Mouse (Mus musculus): ENCODE measurements around the gene Trpm6. TPM values are rescaled to one million over a fixed set of nuclear protein-coding genes. Genes with fewer than 3 reads are reported as not detected.
"Not testable (repeated sequence)": the region's sequence is repeated elsewhere in the genome, so short reads cannot be mapped to it uniquely, and the experiment has no call there.

Trpm6 gene
- total and polyA plus RNA-seq, 3 experiments = 0.01 TPM; not detected in 2

DNA sequence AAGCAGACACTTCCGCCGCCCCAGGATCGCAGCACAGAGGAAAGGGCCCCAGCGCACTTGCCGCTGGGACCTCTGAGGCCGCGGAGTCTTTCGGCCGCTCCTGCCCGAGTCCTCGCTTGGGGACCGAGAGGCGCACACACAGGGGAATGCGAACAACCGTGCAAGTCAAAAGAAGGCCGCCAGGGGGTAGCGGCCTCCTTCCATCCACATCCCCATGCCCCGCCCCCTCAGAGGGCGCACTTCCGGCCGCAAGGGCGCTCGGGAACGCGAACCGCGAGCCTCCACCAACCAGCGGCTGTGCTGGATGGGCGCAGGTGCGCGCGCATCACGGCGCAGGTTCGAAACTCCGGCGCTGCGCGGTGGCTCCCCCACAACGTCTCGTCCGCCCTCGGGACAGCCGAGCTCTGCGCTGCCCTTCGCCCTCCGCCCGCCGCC lies 36.9 kb upstream of the Trpm6 start, which contains the start of gene D030056L22Rik (continued):
- TF ChIP-seq ETS1 (IDR thresholded peaks at IDR 0.05; ENCODE audit: low read depth, low read length) (no peak), MAZ (IDR thresholded peaks at IDR 0.05; ENCODE audit: low read depth, low read length) (peak; percentile 74)

DNA sequence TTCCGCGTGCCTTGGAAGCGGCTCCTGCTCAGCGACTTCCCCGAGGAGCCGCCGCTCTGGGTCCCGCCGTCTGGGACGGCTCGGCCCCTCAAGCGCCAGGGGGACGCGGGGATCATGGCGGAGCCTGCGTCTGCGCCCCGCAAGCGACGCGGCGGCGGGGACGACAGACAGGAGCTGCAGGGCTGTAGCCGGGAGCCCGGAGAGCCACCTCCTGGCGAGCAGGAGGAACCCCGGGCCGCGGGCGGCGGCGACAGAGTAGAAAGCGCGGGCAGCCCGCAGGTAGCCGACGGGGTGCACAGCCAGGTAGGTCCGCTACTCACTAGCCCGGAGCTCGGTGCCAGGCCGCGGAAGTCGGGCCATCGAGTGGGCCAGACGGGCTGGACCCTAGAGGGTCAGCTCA lies 36.4 kb upstream of the Trpm6 start:
- H3K27me3 ChIP-seq (ENCODE audit: control insufficient read depth in 1 of 2, insufficient read depth in 2 of 2, low read length in 2 of 2); H3K9me3 ChIP-seq (replicated peaks; ENCODE audit: insufficient read depth, low read length); H3K4me1 ChIP-seq (ENCODE audit: control insufficient read depth in 1 of 2, insufficient read depth in 2 of 2, low read length in 2 of 2): not testable (repeated sequence)
- peak overlapping the region; percentile 52 for H3K27ac ChIP-seq (ENCODE audit: control insufficient read depth, low read depth, low read length)
- H3K79me2 ChIP-seq (ENCODE audit: control insufficient read depth, insufficient read depth, low read length, poor library complexity) = peaks cover 39% of the 10 kb centered on the region
- peak; percentile 47 for DNase-seq (ENCODE audit: low read depth, low spot score)
- 0 out of 4 replicates have a peak, but pooled peaks of 1 of the 2 experiments have one; percentile 59 for TF ChIP-seq POLR2A (IDR thresholded peaks at IDR 0.05; ENCODE audit: control insufficient read depth in 1 of 2, insufficient read depth in 1 of 2, low read depth in 1 of 2, low read length in 2 of 2, poor library complexity in 1 of 2)
- H3K4me3 ChIP-seq (ENCODE audit: control insufficient read depth in 1 of 2, insufficient read depth in 1 of 2, low read depth in 2 of 2, low read length in 2 of 2) = peak overlapping the region; percentile 98 to 100
- H3K9ac ChIP-seq (ENCODE audit: control insufficient read depth, low read depth, low read length, poor library complexity, severe bottlenecking) = peak overlapping the region; percentile 98
- peaks cover 5 to 16% of the 10 kb centered on the region in 2 experiments for H3K36me3 ChIP-seq (ENCODE audit: control insufficient read depth in 1 of 2, insufficient read depth in 2 of 2, low read length in 2 of 2)

DNA sequence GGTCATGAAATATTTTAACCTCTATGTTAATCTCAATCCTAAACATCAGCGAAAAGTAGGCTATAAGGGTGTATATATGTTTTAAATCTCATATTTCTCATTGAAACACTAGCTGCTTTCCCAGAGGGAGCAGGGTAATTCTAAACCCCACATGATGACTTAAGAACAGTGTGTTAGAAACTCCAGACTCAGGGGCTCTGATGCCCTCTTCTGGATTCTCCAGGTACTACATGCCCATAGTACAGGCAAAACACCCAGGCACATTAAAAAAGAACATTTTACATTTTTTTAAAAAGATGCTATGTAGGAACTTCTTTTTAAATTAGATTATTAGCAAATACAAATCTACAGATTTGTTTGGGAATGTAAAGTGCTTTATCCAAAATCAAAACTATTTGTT lies 33.4 kb upstream of the Trpm6 start:
- H3K79me2 ChIP-seq (ENCODE audit: control insufficient read depth, insufficient read depth, low read length, poor library complexity) = peaks cover 39% of the 10 kb centered on the region
- DNase-seq (ENCODE audit: low read depth, low spot score) = peak; percentile 88
- H3K4me3 ChIP-seq (ENCODE audit: control insufficient read depth in 1 of 2, insufficient read depth in 1 of 2, low read depth in 2 of 2, low read length in 2 of 2) = no peak overlapping the region
- H3K27me3 ChIP-seq (ENCODE audit: control insufficient read depth in 1 of 2, insufficient read depth in 2 of 2, low read length in 2 of 2) = no peaks in the 10 kb centered on the region
- H3K36me3 ChIP-seq (ENCODE audit: control insufficient read depth in 1 of 2, insufficient read depth in 2 of 2, low read length in 2 of 2) = peaks cover 12 to 16% of the 10 kb centered on the region in 2 experiments
- H3K27ac ChIP-seq (ENCODE audit: control insufficient read depth, low read depth, low read length) = no peak overlapping the region
- no peaks in the 10 kb centered on the region for H3K9me3 ChIP-seq (replicated peaks; ENCODE audit: insufficient read depth, low read length)
- no peak overlapping the region for H3K9ac ChIP-seq (ENCODE audit: control insufficient read depth, low read depth, low read length, poor library complexity, severe bottlenecking)
- peaks cover 0 to 6% of the 10 kb centered on the region in 2 experiments; a peak in 1 of 4 replicates for H3K4me1 ChIP-seq (ENCODE audit: control insufficient read depth in 1 of 2, insufficient read depth in 2 of 2, low read length in 2 of 2)
- no peak for TF ChIP-seq TCF12 (IDR thresholded peaks at IDR 0.05; ENCODE audit: low read depth, low read length)
- no peak for TF ChIP-seq TBP (IDR thresholded peaks at IDR 0.05; ENCODE audit: low read depth, low read length)
- no peak for TF ChIP-seq ZKSCAN1 (IDR thresholded peaks at IDR 0.05; ENCODE audit: low read depth, low read length)
- TF ChIP-seq ZC3H11A (IDR thresholded peaks at IDR 0.05; ENCODE audit: low read depth, low read length) = peak; percentile 22; the same call in 1 of the 2 replicates
- no peak for TF ChIP-seq MAZ (IDR thresholded peaks at IDR 0.05; ENCODE audit: low read depth, low read length)
- no peak for TF ChIP-seq KAT2A (conservative IDR thresholded peaks at IDR 0.05; ENCODE audit: low read depth, low read length)
- TF ChIP-seq CHD1 (IDR thresholded peaks at IDR 0.05; ENCODE audit: low read depth, low read length) = no peak
- TF ChIP-seq EP300 (IDR thresholded peaks at IDR 0.05; ENCODE audit: low read depth in 1 of 2, low read length in 2 of 2) = no peak
- no peak for TF ChIP-seq ETS1 (IDR thresholded peaks at IDR 0.05; ENCODE audit: low read depth, low read length)
- 0 out of 2 replicates have a peak, but pooled peaks have one; percentile 21 for TF ChIP-seq MYC (IDR thresholded peaks at IDR 0.05; ENCODE audit: low read depth, low read length)
- TF ChIP-seq POLR2A (IDR thresholded peaks at IDR 0.05; ENCODE audit: control insufficient read depth in 1 of 2, insufficient read depth in 1 of 2, low read depth in 1 of 2, low read length in 2 of 2, poor library complexity in 1 of 2) = no peak
- peak; percentile 42; the same call in 1 of the 2 replicates for TF ChIP-seq SIN3A (IDR thresholded peaks at IDR 0.05; ENCODE audit: low read length)
- TF ChIP-seq RCOR1 (IDR thresholded peaks at IDR 0.05; ENCODE audit: low read depth, low read length) = no peak
- no peak for TF ChIP-seq POLR2AphosphoS2 (IDR thresholded peaks at IDR 0.05; ENCODE audit: low read length)
- TF ChIP-seq POLR2AphosphoS5 (IDR thresholded peaks at IDR 0.05; ENCODE audit: borderline replicate concordance, low read depth, low read length) = no peak
- TF ChIP-seq JUND (IDR thresholded peaks at IDR 0.05; ENCODE audit: low read depth, low read length) = no peak
- no peak for TF ChIP-seq MAFK (IDR thresholded peaks at IDR 0.05; ENCODE audit: borderline replicate concordance, low read depth, low read length)
- TF ChIP-seq NRF1 (IDR thresholded peaks at IDR 0.05; ENCODE audit: insufficient read depth, low read depth, low read length, poor library complexity, severe bottlenecking) = no peak
- no peak for TF ChIP-seq GABPA (IDR thresholded peaks at IDR 0.05; ENCODE audit: low read depth, low read length)
- no peak for TF ChIP-seq TAL1 (IDR thresholded peaks at IDR 0.05; ENCODE audit: low read length)
- TF ChIP-seq MYB (IDR thresholded peaks at IDR 0.05; ENCODE audit: low read depth, low read length) = no peak
- no peak for TF ChIP-seq ZNF384 (IDR thresholded peaks at IDR 0.05; ENCODE audit: low read depth, low read length)
- TF ChIP-seq USF2 (IDR thresholded peaks at IDR 0.05; ENCODE audit: borderline replicate concordance in 1 of 2, insufficient read depth in 1 of 2, low read depth in 1 of 2, low read length in 2 of 2) = no peak
- TF ChIP-seq E2F4 (IDR thresholded peaks at IDR 0.05; ENCODE audit: borderline replicate concordance, low read depth, low read length) = no peak
- TF ChIP-seq ZMIZ1 (IDR thresholded peaks at IDR 0.05; ENCODE audit: low read depth, low read length) = no peak
- TF ChIP-seq NELFE (IDR thresholded peaks at IDR 0.05; ENCODE audit: low read depth, low read length) = no peak
- no peak for TF ChIP-seq UBTF (IDR thresholded peaks at IDR 0.05; ENCODE audit: borderline replicate concordance, insufficient read depth, low read depth, low read length)
- peak; percentile 63 for TF ChIP-seq RAD21 (IDR thresholded peaks at IDR 0.05; ENCODE audit: low read depth, low read length)
